Mouse (Mus musculus): ENCODE measurements around the gene Syk. TPM values are rescaled to one million over a fixed set of nuclear protein-coding genes. Genes with fewer than 3 reads are reported as not detected.
A peak's percentile ranks its signal among the peaks of the same experiment; 100 is the strongest.

Gene Syk
- polyA plus RNA-seq, 1 experiment from 2014 or later = 1.9 TPM

GRCm38 (mm10) chr13:52602752-52603151, 19.8 kb downstream of the Syk start:
- no peak for ATAC-seq (ENCODE audit: low FRiP score, low TSS enrichment)
- 59% methylated on average over 4 of the region's 4 CpGs for WGBS

GRCm38 (mm10) chr13:52603704-52604349, 20.9 kb downstream of the Syk start:
- Histone ChIP-seq H3K27me3 (ENCODE audit: control insufficient read depth, insufficient read depth, low read length) (no peaks in the 10 kb centered on the region), H3K4me1 (ENCODE audit: control insufficient read depth, insufficient read depth, low read length) (0 out of 2 replicates have a peak, but pooled peaks cover 12% of the 10 kb centered on the region), H3K4me3 (replicated peaks; ENCODE audit: low read depth, low read length) (no peak overlapping the region), H3K9me3 (ENCODE audit: control insufficient read depth, low read length) (no peaks in the 10 kb centered on the region), H3K4me2 (ENCODE audit: low read length) (no peak overlapping the region), H3K9ac (replicated peaks; ENCODE audit: low read length) (no peak overlapping the region), H3K36me3 (ENCODE audit: control insufficient read depth, insufficient read depth, low read length) (no peaks in the 10 kb centered on the region), H3K27ac (replicated peaks; ENCODE audit: low read depth, low read length) (peak overlapping the region; percentile 20; the same call in 1 of the 2 replicates)
- 71% methylated on average over 6 of the region's 6 CpGs for WGBS
- no peak for ATAC-seq (ENCODE audit: low FRiP score, low TSS enrichment)
- peak; percentile 67 for DNase-seq

More at GRCm38 (mm10) chr13:52602752-52603151, 19.8 kb downstream of the Syk start:
- no peak overlapping the region for H3K4me3 ChIP-seq (replicated peaks; ENCODE audit: low read depth, low read length)
- 0 out of 2 replicates have a peak, but pooled peaks cover 12% of the 10 kb centered on the region for H3K4me1 ChIP-seq (ENCODE audit: control insufficient read depth, insufficient read depth, low read length)
- no peak for DNase-seq
- no peak overlapping the region for H3K9ac ChIP-seq (replicated peaks; ENCODE audit: low read length)
- H3K27ac ChIP-seq (replicated peaks; ENCODE audit: low read depth, low read length) = no peak overlapping the region
- no peaks in the 10 kb centered on the region for H3K27me3 ChIP-seq (ENCODE audit: control insufficient read depth, insufficient read depth, low read length)
- no peaks in the 10 kb centered on the region for H3K36me3 ChIP-seq (ENCODE audit: control insufficient read depth, insufficient read depth, low read length)
- no peak overlapping the region for H3K4me2 ChIP-seq (ENCODE audit: low read length)
- H3K9me3 ChIP-seq (ENCODE audit: control insufficient read depth, low read length) = no peaks in the 10 kb centered on the region

- Histone ChIP-seq H3K4me2 (ENCODE audit: low read length) (no peak overlapping the region), H3K9ac (replicated peaks; ENCODE audit: low read length) (no peak overlapping the region), H3K27ac (replicated peaks; ENCODE audit: low read depth, low read length) (no peak overlapping the region), H3K4me1 (ENCODE audit: control insufficient read depth, insufficient read depth, low read length) (0 out of 2 replicates have a peak, but pooled peaks cover 12% of the 10 kb centered on the region), H3K4me3 (replicated peaks; ENCODE audit: low read depth, low read length) (no peak overlapping the region), H3K9me3 (ENCODE audit: control insufficient read depth, low read length) (no peaks in the 10 kb centered on the region), H3K36me3 (ENCODE audit: control insufficient read depth, insufficient read depth, low read length) (no peaks in the 10 kb centered on the region), H3K27me3 (ENCODE audit: control insufficient read depth, insufficient read depth, low read length) (no peaks in the 10 kb centered on the region)
- DNase-seq (no peak), ATAC-seq (ENCODE audit: low FRiP score, low TSS enrichment) (no peak)
- WGBS = 95% methylated on average over 3 of the region's 3 CpGs
Observed at GRCm38 (mm10) chr13:52605006-52605405, 22.0 kb downstream of the Syk start.

GRCm38 (mm10) chr13:52605911-52606310, 22.9 kb downstream of the Syk start:
- no peak overlapping the region for H3K9ac ChIP-seq (replicated peaks; ENCODE audit: low read length)
- 0 out of 2 replicates have a peak, but pooled peaks cover 12% of the 10 kb centered on the region for H3K4me1 ChIP-seq (ENCODE audit: control insufficient read depth, insufficient read depth, low read length)
- no peaks in the 10 kb centered on the region for H3K9me3 ChIP-seq (ENCODE audit: control insufficient read depth, low read length)
- no peak for DNase-seq
- no peak overlapping the region for H3K27ac ChIP-seq (replicated peaks; ENCODE audit: low read depth, low read length)
- H3K4me3 ChIP-seq (replicated peaks; ENCODE audit: low read depth, low read length) = no peak overlapping the region
- no peak for ATAC-seq (ENCODE audit: low FRiP score, low TSS enrichment)
- 80% methylated on average over 4 of the region's 4 CpGs for WGBS
- H3K36me3 ChIP-seq (ENCODE audit: control insufficient read depth, insufficient read depth, low read length) = no peaks in the 10 kb centered on the region
- H3K27me3 ChIP-seq (ENCODE audit: control insufficient read depth, insufficient read depth, low read length) = no peaks in the 10 kb centered on the region
- H3K4me2 ChIP-seq (ENCODE audit: low read length) = no peak overlapping the region

- no peak for ATAC-seq (ENCODE audit: low FRiP score, low TSS enrichment)
- H3K4me3 ChIP-seq (replicated peaks; ENCODE audit: low read depth, low read length) = no peak overlapping the region
- H3K4me2 ChIP-seq (ENCODE audit: low read length) = no peak overlapping the region
- 0 out of 2 replicates have a peak, but pooled peaks cover 12% of the 10 kb centered on the region for H3K4me1 ChIP-seq (ENCODE audit: control insufficient read depth, insufficient read depth, low read length)
- WGBS = 94% methylated on average over 3 of the region's 3 CpGs
- no peaks in the 10 kb centered on the region for H3K9me3 ChIP-seq (ENCODE audit: control insufficient read depth, low read length)
- no peak for DNase-seq
- H3K27ac ChIP-seq (replicated peaks; ENCODE audit: low read depth, low read length) = no peak overlapping the region
- no peaks in the 10 kb centered on the region for H3K27me3 ChIP-seq (ENCODE audit: control insufficient read depth, insufficient read depth, low read length)
- no peaks in the 10 kb centered on the region for H3K36me3 ChIP-seq (ENCODE audit: control insufficient read depth, insufficient read depth, low read length)
- no peak overlapping the region for H3K9ac ChIP-seq (replicated peaks; ENCODE audit: low read length)
Observed at GRCm38 (mm10) chr13:52606656-52607275, 23.8 kb downstream of the Syk start.

GRCm38 (mm10) chr13:52607964-52608363, 25.0 kb downstream of the Syk start:
- Histone ChIP-seq H3K9me3 (ENCODE audit: control insufficient read depth, low read length) (no peaks in the 10 kb centered on the region), H3K4me1 (ENCODE audit: control insufficient read depth, insufficient read depth, low read length) (0 out of 2 replicates have a peak, but pooled peaks cover 11% of the 10 kb centered on the region), H3K27ac (replicated peaks; ENCODE audit: low read depth, low read length) (no peak overlapping the region), H3K9ac (replicated peaks; ENCODE audit: low read length) (no peak overlapping the region), H3K36me3 (ENCODE audit: control insufficient read depth, insufficient read depth, low read length) (no peaks in the 10 kb centered on the region), H3K4me3 (replicated peaks; ENCODE audit: low read depth, low read length) (no peak overlapping the region), H3K27me3 (ENCODE audit: control insufficient read depth, insufficient read depth, low read length) (no peaks in the 10 kb centered on the region), H3K4me2 (ENCODE audit: low read length) (no peak overlapping the region)
- DNase-seq (no peak), ATAC-seq (ENCODE audit: low FRiP score, low TSS enrichment) (no peak)
- 90% methylated on average over 1 of the region's 1 CpGs for WGBS

GRCm38 (mm10) chr13:52610463-52610862, 27.5 kb downstream of the Syk start:
- H3K4me1 ChIP-seq (ENCODE audit: control insufficient read depth, insufficient read depth, low read length) = no peaks in the 10 kb centered on the region
- H3K36me3 ChIP-seq (ENCODE audit: control insufficient read depth, insufficient read depth, low read length) = no peaks in the 10 kb centered on the region
- no peak overlapping the region for H3K4me3 ChIP-seq (replicated peaks; ENCODE audit: low read depth, low read length)
- no peak overlapping the region for H3K9ac ChIP-seq (replicated peaks; ENCODE audit: low read length)
- DNase-seq = no peak
- H3K9me3 ChIP-seq (ENCODE audit: control insufficient read depth, low read length) = no peaks in the 10 kb centered on the region
- ATAC-seq (ENCODE audit: low FRiP score, low TSS enrichment) = no peak
- H3K27ac ChIP-seq (replicated peaks; ENCODE audit: low read depth, low read length) = no peak overlapping the region
- WGBS = 89% methylated on average over 7 of the region's 7 CpGs
- no peaks in the 10 kb centered on the region for H3K27me3 ChIP-seq (ENCODE audit: control insufficient read depth, insufficient read depth, low read length)
- H3K4me2 ChIP-seq (ENCODE audit: low read length) = no peak overlapping the region

GRCm38 (mm10) chr13:52613266-52613665, 30.3 kb downstream of the Syk start:
- Histone ChIP-seq H3K4me3 (replicated peaks; ENCODE audit: low read depth, low read length) (no peak overlapping the region), H3K27ac (replicated peaks; ENCODE audit: low read depth, low read length) (no peak overlapping the region), H3K9ac (replicated peaks; ENCODE audit: low read length) (no peak overlapping the region), H3K27me3 (ENCODE audit: control insufficient read depth, insufficient read depth, low read length) (no peaks in the 10 kb centered on the region), H3K4me1 (ENCODE audit: control insufficient read depth, insufficient read depth, low read length) (no peaks in the 10 kb centered on the region), H3K4me2 (ENCODE audit: low read length) (no peak overlapping the region), H3K9me3 (ENCODE audit: control insufficient read depth, low read length) (no peaks in the 10 kb centered on the region), H3K36me3 (ENCODE audit: control insufficient read depth, insufficient read depth, low read length) (no peaks in the 10 kb centered on the region)
- DNase-seq = no peak
- 91% methylated on average over 3 of the region's 3 CpGs for WGBS
- ATAC-seq (ENCODE audit: low FRiP score, low TSS enrichment) = no peak

GRCm38 (mm10) chr13:52615085-52615484, 32.1 kb downstream of the Syk start:
- Histone ChIP-seq H3K36me3 (ENCODE audit: control insufficient read depth, insufficient read depth, low read length) (no peaks in the 10 kb centered on the region), H3K27me3 (ENCODE audit: control insufficient read depth, insufficient read depth, low read length) (no peaks in the 10 kb centered on the region), H3K4me3 (replicated peaks; ENCODE audit: low read depth, low read length) (no peak overlapping the region), H3K4me2 (ENCODE audit: low read length) (no peak overlapping the region), H3K27ac (replicated peaks; ENCODE audit: low read depth, low read length) (no peak overlapping the region), H3K9me3 (ENCODE audit: control insufficient read depth, low read length) (no peaks in the 10 kb centered on the region), H3K9ac (replicated peaks; ENCODE audit: low read length) (no peak overlapping the region), H3K4me1 (ENCODE audit: control insufficient read depth, insufficient read depth, low read length) (no peaks in the 10 kb centered on the region)
- no peak for ATAC-seq (ENCODE audit: low FRiP score, low TSS enrichment)
- DNase-seq = no peak
- WGBS = 91% methylated on average over 4 of the region's 4 CpGs

Data from midbrain, embryonic 14.5 days (tissue).